Mouse (Mus musculus) cerebellum, adult (tissue): Measurements from ENCODE around the gene Ets1.

Experiments
- ATAC-seq: cut with Nextera tagmentation; 2 replicates; pipeline ENCODE4 v1.9.2; 2017; ENCODE audit warnings: mild to moderate bottlenecking, moderate library complexity, mixed read lengths; ENCODE audit not compliant: insufficient number of reproducible peaks, low FRiP score, low TSS enrichment

Ets1 gene

DNA sequence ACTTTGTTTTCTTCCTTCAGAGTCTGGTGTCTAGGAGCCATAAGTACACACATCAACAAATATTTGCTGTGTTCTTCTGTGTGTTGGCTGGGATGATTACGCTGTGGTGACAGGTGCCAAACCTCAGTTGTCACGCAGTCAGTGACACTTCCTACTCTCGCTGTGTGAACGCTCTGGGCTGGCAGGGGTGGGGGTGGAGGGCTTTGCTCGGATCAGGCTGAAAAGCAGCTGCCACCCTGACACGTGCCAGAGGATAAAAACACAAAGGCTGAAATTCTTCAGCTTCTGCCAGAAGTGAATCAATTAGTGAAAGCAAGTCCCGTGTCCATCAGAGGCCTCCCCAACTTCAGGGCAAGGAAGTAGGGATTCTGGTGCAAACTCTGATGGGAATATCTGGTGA, 20.0 kb upstream of the Ets1 start:
- ATAC-seq: no peak

GRCm38 (mm10) chr9:32616516-32617429, 19.2 kb upstream of the Ets1 start:
- no peak for ATAC-seq

DNA sequence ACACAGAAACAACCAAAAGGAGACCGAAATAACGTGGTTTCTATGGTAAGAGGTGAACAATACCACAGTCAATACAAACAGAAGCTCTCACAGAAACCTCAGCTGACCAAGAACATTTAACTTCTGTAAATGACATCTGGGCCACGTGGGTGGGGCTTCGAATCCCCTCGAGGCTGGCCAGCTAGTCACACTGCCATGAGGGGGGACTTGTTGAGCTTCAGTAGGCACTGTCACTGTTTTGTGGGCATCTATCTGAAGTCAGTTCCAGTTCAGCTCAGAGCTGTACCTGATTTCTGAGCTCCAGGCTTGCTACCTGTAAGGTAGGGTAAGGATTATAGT, 18.6 kb upstream of the Ets1 start:
- no peak for ATAC-seq

- no peak for ATAC-seq
Observed at GRCm38 (mm10) chr9:32618544-32619120, 17.4 kb upstream of the Ets1 start.

DNA sequence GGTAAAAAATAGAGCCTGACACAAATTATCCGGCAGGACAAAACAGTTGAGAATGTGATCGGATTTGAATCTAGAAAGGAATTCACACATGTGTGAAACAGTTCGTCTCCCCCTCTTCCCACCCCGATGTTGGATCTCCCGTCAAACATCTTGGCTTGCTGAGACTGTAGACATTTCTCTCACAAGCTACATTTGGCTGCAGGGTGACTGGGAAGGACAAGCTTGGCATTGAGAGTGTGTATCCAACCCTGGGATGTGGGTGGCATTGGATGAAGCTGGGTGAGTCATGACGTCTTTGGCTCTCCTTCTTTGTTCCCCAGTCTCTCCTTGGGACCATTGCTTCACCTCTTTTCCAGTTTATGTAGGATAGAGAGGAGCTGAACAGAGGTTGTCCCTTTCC, 16.4 kb upstream of the Ets1 start:
- no peak for ATAC-seq

DNA sequence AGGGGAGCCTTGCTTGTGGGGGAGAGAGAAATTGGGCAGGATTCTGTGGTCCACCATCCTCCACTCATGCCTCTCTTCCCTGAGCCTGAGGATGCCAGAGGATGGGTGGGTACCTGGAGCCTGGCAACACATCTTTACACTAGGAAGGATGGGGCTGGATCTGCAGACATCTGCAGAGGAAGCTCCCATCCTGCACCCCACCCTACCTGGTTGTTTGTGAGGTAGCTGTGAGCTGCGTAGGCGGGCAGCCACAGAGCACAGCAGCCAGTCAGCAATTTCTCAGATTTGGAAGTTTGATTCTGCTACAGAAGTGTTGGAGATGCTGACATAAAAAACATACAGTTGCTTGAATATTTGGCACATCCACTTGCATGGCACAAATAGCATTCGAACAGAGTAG, 15.6 kb upstream of the Ets1 start:
- no peak for ATAC-seq

GRCm38 (mm10) chr9:32629385-32629981, 6.5 kb upstream of the Ets1 start:
- no peak for ATAC-seq

DNA sequence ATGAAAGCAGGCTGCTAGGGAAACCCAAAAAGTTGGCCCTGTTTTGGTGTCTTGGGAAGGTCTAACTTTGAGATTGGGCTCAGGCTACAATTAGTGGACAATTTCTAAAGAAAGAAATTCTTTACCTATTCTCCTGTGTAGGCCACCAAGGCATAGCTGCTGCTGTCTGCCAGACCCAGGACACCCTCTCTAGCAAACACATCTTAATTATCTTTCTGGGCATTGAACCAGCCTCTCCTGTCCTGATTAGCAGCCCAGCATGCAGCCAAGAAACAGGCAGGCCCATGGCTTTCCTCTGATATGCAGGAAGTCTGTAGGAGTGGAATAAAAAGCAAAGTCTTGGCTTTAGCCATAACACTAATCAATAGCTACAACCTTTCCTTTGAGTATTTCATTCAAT, 4.7 kb upstream of the Ets1 start:
- ATAC-seq: no peak

GRCm38 (mm10) chr9:32632237-32632636, 3.8 kb upstream of the Ets1 start:
- no peak for ATAC-seq

DNA sequence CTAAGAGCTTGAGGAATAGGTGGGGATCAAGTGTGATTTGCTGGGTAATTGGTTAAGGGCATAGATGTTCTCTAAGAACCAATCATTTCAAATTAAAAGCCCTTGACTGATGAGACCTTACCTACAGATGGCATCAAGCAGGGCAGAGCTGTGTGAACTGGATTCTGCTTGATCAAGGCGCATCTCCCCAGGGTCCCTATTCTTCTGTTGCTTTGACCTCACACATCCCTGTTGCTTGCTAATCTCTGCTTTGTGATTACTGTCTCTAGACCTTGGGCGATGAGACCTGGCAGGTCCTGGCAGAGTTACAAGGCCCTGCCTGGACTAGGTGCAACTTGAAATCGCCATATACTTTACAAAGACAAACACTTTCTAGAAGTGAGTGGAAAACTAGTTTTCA, 9.0 kb downstream of the Ets1 start:
- no peak for ATAC-seq

DNA sequence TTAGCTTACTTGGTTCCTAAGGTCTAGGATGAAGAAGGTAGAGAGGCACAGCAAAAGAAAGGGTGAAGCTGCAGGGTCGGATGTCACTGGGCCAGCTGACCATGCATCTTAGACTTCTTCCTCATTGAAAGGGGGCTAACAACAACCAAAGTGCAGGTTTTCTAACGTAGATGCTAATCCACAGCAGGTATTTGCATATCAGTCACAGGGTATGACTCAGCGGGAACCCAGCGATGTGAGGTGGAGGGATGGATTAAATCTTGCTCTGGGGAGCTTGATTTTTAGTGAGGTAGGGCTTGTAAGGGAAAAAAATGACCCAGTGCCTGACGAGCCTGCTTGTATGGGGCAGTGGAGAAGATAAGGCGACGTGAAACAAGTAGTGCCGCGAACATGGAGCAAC, 9.5 kb downstream of the Ets1 start:
- ATAC-seq: no peak

GRCm38 (mm10) chr9:32646539-32647258, 10.7 kb downstream of the Ets1 start:
- no peak for ATAC-seq

DNA sequence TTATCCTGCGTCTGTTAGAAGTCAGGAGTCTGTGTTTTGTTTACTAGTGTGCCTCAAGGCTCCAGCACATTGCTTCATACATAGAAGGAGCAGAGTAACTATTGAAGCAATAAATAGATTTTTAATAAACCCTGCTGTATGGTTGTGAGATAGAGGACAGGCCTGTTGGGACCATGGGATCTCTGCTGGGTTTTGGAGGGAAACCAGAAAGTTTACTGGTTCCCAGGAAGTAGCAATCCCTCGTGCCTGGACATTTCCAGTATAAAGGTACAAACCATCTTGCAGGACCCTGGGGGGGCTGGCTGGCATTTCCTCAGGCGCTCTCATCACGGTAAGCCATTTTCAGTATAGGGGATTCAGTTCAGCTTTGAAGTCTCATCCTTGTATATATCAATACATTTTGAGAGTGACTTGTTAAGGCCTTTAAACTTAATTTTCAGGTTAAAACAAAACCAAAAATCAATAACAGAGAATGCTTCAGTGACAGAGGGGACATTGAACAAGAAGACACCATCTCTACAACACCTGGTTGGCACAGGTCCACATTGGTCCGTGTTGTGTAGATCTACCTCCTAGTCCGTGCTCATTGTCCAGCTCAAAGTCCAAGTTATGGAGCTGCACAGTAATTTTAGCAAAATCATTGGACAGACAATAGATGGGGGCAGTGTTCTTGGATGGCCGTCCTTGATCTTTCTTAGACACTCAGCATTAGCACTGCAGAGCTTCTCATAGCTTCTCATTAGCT, 11.7 kb downstream of the Ets1 start:
- no peak for ATAC-seq

- ATAC-seq: no peak
Observed at GRCm38 (mm10) chr9:32648286-32648685, 12.3 kb downstream of the Ets1 start.

DNA sequence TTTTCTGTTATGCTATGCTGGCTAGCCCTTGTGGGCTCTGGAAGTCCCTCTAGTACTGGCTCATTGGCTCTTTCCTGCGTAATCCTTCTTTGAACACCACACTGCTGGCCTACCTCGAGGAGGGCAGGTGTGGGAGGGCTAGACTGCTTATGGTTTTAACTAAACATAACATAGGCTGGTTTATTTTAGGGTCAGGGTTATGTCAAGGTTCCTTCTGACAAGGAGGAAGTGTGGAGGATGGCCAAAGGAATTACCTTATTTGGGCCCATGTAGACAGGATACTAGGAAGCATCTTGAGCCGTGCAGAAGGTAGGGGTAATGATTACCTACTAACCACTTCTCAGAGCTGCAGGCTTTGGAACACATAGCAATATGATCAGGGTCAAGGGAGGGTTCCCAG, 14.7 kb downstream of the Ets1 start:
- ATAC-seq: no peak

GRCm38 (mm10) chr9:32652112-32652511, 16.1 kb downstream of the Ets1 start:
- ATAC-seq: no peak

DNA sequence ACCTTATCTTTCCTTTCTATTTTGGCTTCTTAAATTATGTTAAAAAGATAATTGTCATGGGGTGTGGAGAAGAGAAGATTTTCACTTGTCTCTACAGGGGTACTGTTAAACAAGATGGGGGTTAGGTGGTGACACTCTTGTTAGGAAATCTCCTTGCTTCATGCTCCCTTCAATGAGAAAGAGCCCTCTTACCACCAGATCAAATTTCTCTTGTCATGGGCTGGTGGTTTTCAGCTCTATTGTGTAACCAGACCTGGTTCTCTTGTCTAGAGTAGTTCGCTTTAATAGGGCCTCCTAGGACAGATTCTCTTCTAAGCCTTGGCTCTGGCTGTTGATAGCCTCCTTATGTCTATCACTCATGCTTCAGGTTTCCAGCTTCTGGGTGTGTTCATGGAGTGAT, 18.3 kb downstream of the Ets1 start:
- no peak for ATAC-seq

DNA sequence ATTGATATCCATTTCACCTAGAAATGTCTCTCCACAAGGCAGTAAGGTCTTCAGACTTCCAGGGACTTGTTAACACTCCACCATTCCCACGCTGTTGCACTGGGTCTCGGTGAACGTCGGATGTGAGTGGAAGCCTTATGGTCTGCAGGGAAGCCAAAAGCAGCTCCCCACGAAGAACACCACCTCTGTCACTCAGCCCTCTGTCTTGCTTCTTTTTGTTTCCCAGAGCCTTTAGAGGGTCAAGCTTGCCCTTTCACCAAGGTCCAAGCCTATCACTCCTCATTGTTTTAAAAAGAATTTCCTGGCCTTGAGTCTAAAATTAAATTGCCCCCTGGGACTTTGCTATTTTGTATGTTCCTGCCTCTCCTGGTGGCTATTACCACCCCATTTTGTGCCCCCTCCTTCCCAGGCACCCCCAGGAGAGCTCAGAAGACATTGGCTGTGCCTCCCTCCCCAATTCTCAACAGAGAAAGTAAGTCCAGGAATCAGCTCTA, 20.4 kb downstream of the Ets1 start:
- no peak for ATAC-seq

DNA sequence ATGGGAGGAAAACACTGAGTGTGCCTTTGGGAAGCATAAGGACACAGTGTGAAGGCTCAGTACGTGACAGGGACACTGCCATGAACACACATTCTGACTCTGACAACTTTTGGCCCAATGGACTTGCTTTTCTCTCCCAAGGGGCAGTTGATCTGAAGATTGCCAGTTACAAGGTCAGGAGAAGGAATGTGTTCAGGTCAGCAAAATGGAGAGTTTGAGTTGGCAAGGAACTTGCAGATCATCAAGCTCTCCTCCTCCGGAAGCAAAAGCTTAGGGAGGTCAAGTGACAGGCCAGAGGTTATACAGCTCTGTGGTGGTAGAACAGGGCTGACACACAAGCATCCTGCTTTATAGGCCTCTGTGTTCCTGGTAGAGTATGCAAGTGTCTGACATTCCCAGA, 21.1 kb downstream of the Ets1 start:
- ATAC-seq: no peak

GRCm38 (mm10) chr9:32660406-32660960, 24.5 kb downstream of the Ets1 start:
- no peak for ATAC-seq
